ENCODE assay signal across 8 mouse cellular contexts in genomic region chr1:121528399-121528720, GRCm38 (mm10). TPM values are rescaled to one million over a fixed set of nuclear protein-coding genes. Genes with fewer than 3 reads are reported as not detected.
DNase-seq lines count a peak whose midpoint lies in the region; ATAC-seq lines count a peak whose summit lies in the region.

Gene Htr5b, minus strand, starts transcription at chr1:121528465.

- H3K27ac ChIP-seq in liver, embryonic 11.5 days (ENCODE audit: low read depth, low read length): no peak within 1 kb of the TSS

- peak within 1 kb of the TSS; percentile 26; the same call in 1 of the 2 replicates for H3K4me3 ChIP-seq in liver, embryonic 11.5 days (ENCODE audit: low read depth, low read length)

- peaks cover 22% of the 10 kb centered on the region for H3K27me3 ChIP-seq in liver, embryonic 11.5 days (replicated peaks; ENCODE audit: control insufficient read depth, insufficient read depth, low read length)

- H3K4me2 ChIP-seq in liver, embryonic 11.5 days: peak within 1 kb of the TSS; percentile 60

- H3K9ac ChIP-seq in liver, embryonic 11.5 days (ENCODE audit: low read depth, low read length): no peak within 1 kb of the TSS

- peak; percentile 20 for DNase-seq in kidney, postnatal 10 days
- DNase-seq in kidney, postnatal 25 days: no peak
- DNase-seq in embryo, embryonic 11 days: peak; percentile 82
- DNase-seq in heart, postnatal 4 days: peak; percentile 24
- DNase-seq in liver, embryonic 11.5 days (ENCODE audit: low spot score): no peak
- DNase-seq in right cerebral cortex, postnatal 25 days: peak; percentile 23
- DNase-seq in cerebellum, postnatal 36 days: no peak
- DNase-seq in cerebellum, postnatal 25 days: no peak

- WGBS in liver, embryonic 11.5 days: 2% methylated on average over 11 of the region's 11 CpGs

- ATAC-seq in liver, embryonic 11.5 days (replicated peaks; ENCODE audit: low FRiP score): peak; percentile 77

- no peaks in the 10 kb centered on the region for H3K9me3 ChIP-seq in liver, embryonic 11.5 days (ENCODE audit: control insufficient read depth, low read length)

- H3K4me1 ChIP-seq in liver, embryonic 11.5 days (replicated peaks; ENCODE audit: control insufficient read depth, insufficient read depth, low read length): 0 out of 2 replicates have a peak, but pooled peaks cover 3% of the 10 kb centered on the region

- no peaks in the 10 kb centered on the region for H3K36me3 ChIP-seq in liver, embryonic 11.5 days (ENCODE audit: control insufficient read depth, insufficient read depth, low read length)

RNA-seq across cellular contexts. Expression of gene Htr5b, which starts in this region (rescaled TPM):
- not detected for total RNA-seq in heart, postnatal 4 days (2021)
- polyA plus RNA-seq in liver, embryonic 11.5 days (2014; fragmentation: Nextera tagmentation; extraction: Ambion mirVana): not detected in 2 replicates

Comparison
In these comparisons a context has a peak if more than half of its experiments do, and no peak if none do; other contexts are left out.
1. DNase-seq: peak in kidney, postnatal 10 days (single experiment), embryo, embryonic 11 days (single experiment) and right cerebral cortex, postnatal 25 days (single experiment); none in kidney, postnatal 25 days (0 of 2), liver, embryonic 11.5 days (single experiment), cerebellum, postnatal 36 days (0 of 2) and cerebellum, postnatal 25 days (0 of 2).
2. Peak in DNase-seq in heart, postnatal 4 days; RNA of the gene not detected or under 1 TPM.
3. Peak in ATAC-seq, H3K4me3 ChIP-seq and H3K4me2 ChIP-seq in liver, embryonic 11.5 days; RNA of the gene not detected or under 1 TPM.